Mouse (Mus musculus) cerebellum, adult 9-10 months (tissue): ENCODE results near the gene Troap.

Experiments used
- DNase-seq: peaks from one replicate; pipeline ENCODE4 v3.0.0; 2022

The Troap gene

GRCm38 (mm10) chr15:99074019-99074599, at the start of gene Troap:
TSS of gene Troap (plus strand) at chr15:99074575.
- no peak for DNase-seq

- DNase-seq, result peak; percentile 70
These were observed 49.6 kb upstream of the Troap start for GRCm38 (mm10) chr15:99024668-99025314.

GRCm38 (mm10) chr15:99025414-99025813, 49.0 kb upstream of the Troap start:
- no peak for DNase-seq

- no peak for DNase-seq
These were observed 48.1 kb upstream of the Troap start for GRCm38 (mm10) chr15:99026259-99026658.

- no peak for DNase-seq
These were observed 47.3 kb upstream of the Troap start for GRCm38 (mm10) chr15:99027116-99027515.

- no peak for DNase-seq
These were observed 45.4 kb upstream of the Troap start for GRCm38 (mm10) chr15:99028874-99029458.

- no peak for DNase-seq
These were observed 44.5 kb upstream of the Troap start, which contains the start of gene Tuba1c for GRCm38 (mm10) chr15:99029619-99030584. TSS of gene Tuba1c (plus strand) at chr15:99029891.

- no peak for DNase-seq
These were observed 43.6 kb upstream of the Troap start for GRCm38 (mm10) chr15:99030585-99031387.

GRCm38 (mm10) chr15:99031388-99031675, 43.0 kb upstream of the Troap start:
- DNase-seq, result no peak

GRCm38 (mm10) chr15:99032041-99032725, 42.2 kb upstream of the Troap start:
- DNase-seq, result no peak

- no peak for DNase-seq
These were observed 41.6 kb upstream of the Troap start for GRCm38 (mm10) chr15:99032726-99033250.

- no peak for DNase-seq
These were observed 40.7 kb upstream of the Troap start for GRCm38 (mm10) chr15:99033498-99034270.

GRCm38 (mm10) chr15:99035431-99035830, 38.9 kb upstream of the Troap start:
- no peak for DNase-seq

- DNase-seq, result no peak
These were observed 38.0 kb upstream of the Troap start for GRCm38 (mm10) chr15:99036249-99036905.

- no peak for DNase-seq
These were observed 36.4 kb upstream of the Troap start for GRCm38 (mm10) chr15:99038025-99038424.

GRCm38 (mm10) chr15:99038797-99039196, 35.6 kb upstream of the Troap start:
- DNase-seq, result no peak

- no peak for DNase-seq
These were observed 35.1 kb upstream of the Troap start for GRCm38 (mm10) chr15:99039306-99039705.

GRCm38 (mm10) chr15:99039996-99040919, 34.1 kb upstream of the Troap start:
- DNase-seq, result no peak
